Mouse (Mus musculus): Measurements from ENCODE around the gene Zc2hc1c. TPM values are rescaled to one million over a fixed set of nuclear protein-coding genes. Genes with fewer than 3 reads are reported as not detected.

Zc2hc1c gene
- polyA plus RNA-seq, 1 experiment from 2014 or later = 1.2 TPM

DNA sequence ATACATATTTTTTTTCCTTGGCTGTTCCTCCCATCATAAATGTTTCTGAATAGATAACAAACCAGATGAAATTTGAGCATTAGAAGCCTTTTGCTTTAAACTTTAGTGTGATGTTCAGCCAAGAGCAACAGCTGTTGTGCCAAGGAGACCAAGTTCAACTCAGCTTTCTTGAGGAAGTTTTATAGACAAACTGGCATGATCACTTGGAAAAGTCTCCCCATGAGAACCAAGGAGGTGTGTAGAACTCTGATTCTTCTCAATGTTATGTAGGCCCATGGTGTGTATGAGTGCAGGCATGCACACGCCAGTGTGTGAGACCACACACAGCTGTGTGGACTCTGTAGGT is 10.4 kb downstream of the Zc2hc1c start:
- no peak for ATAC-seq (ENCODE audit: low FRiP score, low read depth)
- H3K4me2 ChIP-seq (replicated peaks) = no peak overlapping the region
- H3K4me3 ChIP-seq = no peak overlapping the region
- peaks cover 13% of the 10 kb centered on the region for H3K9me3 ChIP-seq
- no peaks in the 10 kb centered on the region for H3K27me3 ChIP-seq
- no peaks in the 10 kb centered on the region for H3K4me1 ChIP-seq
- no peak overlapping the region for H3K27ac ChIP-seq (replicated peaks)
- H3K9ac ChIP-seq (replicated peaks) = no peak overlapping the region
- WGBS = 94% methylated on average over 1 of the region's 1 CpGs
- peaks cover 51% of the 10 kb centered on the region for H3K36me3 ChIP-seq

DNA sequence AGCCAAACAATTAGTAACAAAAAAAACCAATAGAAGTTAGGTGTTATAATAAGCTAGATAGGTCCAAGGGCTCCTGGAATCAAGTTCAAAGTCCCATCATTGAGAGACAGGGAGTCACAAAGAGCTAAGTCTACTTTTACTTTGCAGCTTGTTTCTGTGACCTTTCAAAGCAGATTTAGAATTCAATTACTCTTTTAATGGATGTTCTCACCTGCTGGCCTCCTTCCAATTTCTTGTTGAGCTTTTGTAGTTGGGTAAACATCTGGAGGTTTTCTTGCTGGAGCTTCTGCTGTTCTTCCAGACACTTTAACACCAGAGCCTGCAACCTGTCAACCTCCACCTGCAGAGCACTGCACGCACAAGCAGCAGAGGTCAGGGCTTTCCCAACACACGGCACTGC is 14.9 kb downstream of the Zc2hc1c start:
- no peak overlapping the region for H3K4me2 ChIP-seq (replicated peaks)
- no peak overlapping the region for H3K27ac ChIP-seq (replicated peaks)
- no peaks in the 10 kb centered on the region for H3K4me1 ChIP-seq
- no peaks in the 10 kb centered on the region for H3K27me3 ChIP-seq
- 81% methylated on average over 2 of the region's 2 CpGs for WGBS
- peaks cover 88% of the 10 kb centered on the region for H3K36me3 ChIP-seq
- H3K9me3 ChIP-seq = no peaks in the 10 kb centered on the region
- no peak for ATAC-seq (ENCODE audit: low FRiP score, low read depth)
- no peak overlapping the region for H3K9ac ChIP-seq (replicated peaks)
- no peak overlapping the region for H3K4me3 ChIP-seq

DNA sequence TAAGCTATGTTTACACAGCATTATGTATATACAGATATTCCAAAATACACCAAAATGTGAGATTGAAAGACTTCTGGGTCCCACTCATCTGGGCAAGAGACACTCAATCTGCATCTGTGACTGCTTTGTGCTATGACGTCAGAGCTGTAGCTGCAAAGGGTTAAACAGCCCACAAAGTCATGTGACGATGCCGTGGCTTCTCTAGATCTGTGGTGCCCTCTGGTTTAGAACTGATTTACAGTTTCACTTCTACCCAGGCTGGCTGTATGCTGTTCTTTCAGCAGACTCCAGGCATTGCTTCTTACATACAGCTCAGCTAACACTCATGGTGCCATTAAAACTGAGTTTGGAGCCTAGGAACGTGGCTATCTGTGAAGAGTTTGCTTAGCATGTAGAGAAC is 16.3 kb downstream of the Zc2hc1c start:
- no peak for ATAC-seq (ENCODE audit: low FRiP score, low read depth)
- H3K4me2 ChIP-seq (replicated peaks) = no peak overlapping the region
- no peak overlapping the region for H3K9ac ChIP-seq (replicated peaks)
- H3K4me3 ChIP-seq = no peak overlapping the region
- no peak overlapping the region for H3K27ac ChIP-seq (replicated peaks)
- H3K4me1 ChIP-seq = no peaks in the 10 kb centered on the region
- H3K9me3 ChIP-seq = no peaks in the 10 kb centered on the region
- H3K27me3 ChIP-seq = no peaks in the 10 kb centered on the region
- peaks cover 95% of the 10 kb centered on the region for H3K36me3 ChIP-seq
- 85% methylated on average over 4 of the region's 4 CpGs for WGBS

DNA sequence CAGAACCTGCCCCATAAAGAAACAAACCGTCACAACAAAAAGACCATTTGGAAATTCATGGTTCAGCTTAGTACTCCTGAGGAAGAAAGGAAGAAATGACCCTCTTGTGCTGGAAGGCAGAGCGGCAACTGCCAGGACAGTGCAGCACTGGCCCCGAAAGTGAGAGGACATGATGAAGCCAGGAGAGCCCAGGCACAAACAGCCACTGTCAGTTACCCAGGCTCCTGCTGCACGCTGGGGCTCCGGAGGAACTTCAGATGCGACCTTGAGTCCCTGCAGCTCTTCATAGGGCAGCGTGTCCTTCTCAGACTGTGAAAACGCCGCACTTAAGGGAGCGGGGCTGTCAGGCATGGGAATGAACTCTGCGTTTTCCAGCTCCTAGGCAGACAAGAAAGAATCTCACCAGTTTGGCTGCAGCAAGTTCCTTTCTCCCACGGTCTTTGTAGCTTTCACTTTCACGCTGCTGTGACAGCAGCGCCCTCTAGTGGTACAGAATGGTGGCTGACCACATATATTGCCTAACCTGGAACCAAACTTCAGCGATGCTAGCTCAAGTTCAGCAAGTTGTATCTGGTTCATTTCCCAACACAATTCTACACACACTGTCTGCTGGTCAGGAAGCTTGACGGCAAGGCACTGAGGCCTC is 17.0 kb downstream of the Zc2hc1c start:
- H3K36me3 ChIP-seq = peaks cover 94% of the 10 kb centered on the region
- ATAC-seq (ENCODE audit: low FRiP score, low read depth) = 0 out of 2 replicates have a peak, but pooled peaks have one; percentile 16
- no peaks in the 10 kb centered on the region for H3K4me1 ChIP-seq
- no peak overlapping the region for H3K4me2 ChIP-seq (replicated peaks)
- no peak overlapping the region for H3K9ac ChIP-seq (replicated peaks)
- H3K27me3 ChIP-seq = no peaks in the 10 kb centered on the region
- H3K27ac ChIP-seq (replicated peaks) = no peak overlapping the region
- 53% methylated on average over 16 of the region's 16 CpGs for WGBS
- H3K4me3 ChIP-seq = no peak overlapping the region
- no peaks in the 10 kb centered on the region for H3K9me3 ChIP-seq

DNA sequence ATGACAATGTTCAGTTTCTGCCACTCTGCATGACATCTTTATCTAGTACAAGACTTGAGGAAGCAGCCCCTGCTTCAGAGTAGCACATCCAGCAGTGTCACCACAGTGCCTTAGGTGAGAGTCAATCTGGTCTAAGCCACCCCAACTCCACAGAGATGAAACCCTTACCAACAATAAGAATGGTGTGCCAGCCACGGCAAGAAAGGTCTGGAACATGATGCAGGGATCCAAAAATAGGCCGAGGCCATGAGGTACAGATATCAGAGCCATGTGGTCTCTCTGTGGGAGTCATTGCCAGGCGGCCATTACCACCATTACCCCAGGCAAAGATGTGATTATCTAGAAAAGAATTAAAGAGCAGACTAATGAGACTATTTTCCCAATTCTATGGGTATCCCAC is 20.3 kb downstream of the Zc2hc1c start:
- H3K9me3 ChIP-seq = no peaks in the 10 kb centered on the region
- H3K4me1 ChIP-seq = no peaks in the 10 kb centered on the region
- H3K27ac ChIP-seq (replicated peaks) = no peak overlapping the region
- 75% methylated on average over 3 of the region's 3 CpGs for WGBS
- no peak overlapping the region for H3K4me3 ChIP-seq
- no peak overlapping the region for H3K4me2 ChIP-seq (replicated peaks)
- peaks cover 94% of the 10 kb centered on the region for H3K36me3 ChIP-seq
- H3K9ac ChIP-seq (replicated peaks) = no peak overlapping the region
- no peaks in the 10 kb centered on the region for H3K27me3 ChIP-seq
- no peak for ATAC-seq (ENCODE audit: low FRiP score, low read depth)

DNA sequence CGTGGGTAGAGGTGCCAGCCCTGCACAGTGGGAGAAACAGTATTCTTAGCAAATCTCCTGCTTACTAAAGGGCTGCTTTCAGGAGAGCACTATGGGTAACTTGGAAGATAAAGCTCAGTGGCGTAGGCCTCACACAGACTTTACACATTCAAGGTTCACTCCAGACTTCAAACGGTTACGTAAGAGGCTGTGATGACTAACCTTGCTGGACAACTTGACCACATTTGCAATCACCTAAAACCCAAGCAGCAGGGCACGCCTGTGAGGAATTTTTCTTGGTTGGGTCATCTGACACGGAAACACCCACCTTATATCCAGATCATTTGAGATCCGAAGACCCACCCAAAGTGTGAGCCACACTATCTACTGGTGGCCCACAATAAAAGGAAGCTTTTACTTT is 41.8 kb downstream of the Zc2hc1c start:
- Histone ChIP-seq H3K27me3 (no peaks in the 10 kb centered on the region), H3K27ac (replicated peaks) (no peak overlapping the region), H3K4me1 (no peaks in the 10 kb centered on the region), H3K9me3 (no peaks in the 10 kb centered on the region), H3K9ac (replicated peaks) (no peak overlapping the region), H3K4me3 (no peak overlapping the region), H3K36me3 (peaks cover 76% of the 10 kb centered on the region), H3K4me2 (replicated peaks) (no peak overlapping the region)
- WGBS = 94% methylated on average over 7 of the region's 7 CpGs
- no peak for ATAC-seq (ENCODE audit: low FRiP score, low read depth)

DNA sequence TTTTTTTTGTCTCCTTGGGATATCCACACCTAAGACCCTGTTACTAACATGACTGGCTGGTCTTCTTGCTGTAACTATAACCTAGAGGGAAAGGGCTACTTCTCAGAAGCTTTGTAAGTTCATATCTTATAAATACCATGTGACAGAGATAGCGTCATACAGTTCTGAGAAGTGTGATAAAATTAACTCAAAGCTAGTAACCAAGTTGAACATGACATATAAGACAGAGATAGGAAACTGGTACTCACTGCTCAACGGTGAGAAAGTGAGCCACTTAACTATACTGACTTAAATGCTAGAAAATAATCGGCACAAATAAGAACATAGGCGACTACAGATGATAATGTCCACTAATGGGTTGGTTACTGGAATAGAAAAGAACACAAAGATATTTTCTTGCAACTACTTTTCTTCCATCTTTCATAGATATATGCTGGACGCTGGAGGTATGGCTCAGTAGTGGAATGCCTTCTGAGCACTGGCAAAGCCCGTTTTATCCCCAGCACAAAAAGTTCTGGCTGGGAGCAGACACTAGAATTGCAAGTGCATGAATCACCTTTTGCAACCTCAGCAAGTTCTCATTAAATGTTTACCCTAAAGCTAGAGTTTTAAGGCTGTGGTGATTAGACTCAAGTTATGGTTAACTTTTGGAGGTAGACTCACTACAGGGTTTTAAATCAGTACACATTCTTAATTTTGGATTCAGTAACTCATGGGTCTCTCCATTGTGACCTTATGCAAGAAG is 49.3 kb downstream of the Zc2hc1c start:
- Histone ChIP-seq H3K36me3 (peaks cover 31% of the 10 kb centered on the region), H3K9ac (replicated peaks) (0 out of 2 replicates have a peak overlapping the region, but pooled peaks have one; percentile 93), H3K9me3 (no peaks in the 10 kb centered on the region), H3K4me3 (peak overlapping the region; percentile 97; the same call in 1 of the 2 replicates), H3K27me3 (no peaks in the 10 kb centered on the region), H3K4me1 (peaks cover 19% of the 10 kb centered on the region), H3K4me2 (replicated peaks) (peak overlapping the region; percentile 80), H3K27ac (replicated peaks) (no peak overlapping the region)
- 88% methylated on average over 6 of the region's 6 CpGs for WGBS
- no peak for ATAC-seq (ENCODE audit: low FRiP score, low read depth)

DNA sequence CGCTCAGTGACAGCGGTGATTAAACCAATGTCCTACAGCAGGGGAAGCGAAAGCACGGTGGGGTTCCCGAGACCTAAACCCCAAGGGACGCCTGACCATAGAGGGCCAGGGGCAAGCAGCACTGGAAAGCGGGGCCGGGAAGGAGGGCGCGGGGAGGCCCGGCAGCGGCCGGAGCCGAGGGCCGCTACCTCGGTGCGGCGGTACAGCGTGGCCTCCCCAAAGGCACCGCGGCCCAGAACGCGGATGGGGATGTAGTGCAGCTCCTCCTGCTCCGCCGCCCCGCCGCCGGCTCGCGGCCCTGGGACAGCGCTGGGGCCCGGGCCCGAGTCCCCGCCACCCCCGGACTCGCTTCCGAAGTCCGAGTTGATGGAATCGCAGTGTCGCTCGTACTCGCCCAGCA is 50.4 kb downstream of the Zc2hc1c start:
- H3K4me2 ChIP-seq (replicated peaks) = peak overlapping the region; percentile 80
- H3K27ac ChIP-seq (replicated peaks) = peak overlapping the region; percentile 85
- peak; percentile 74 for ATAC-seq (ENCODE audit: low FRiP score, low read depth)
- H3K4me3 ChIP-seq = peak overlapping the region; percentile 97
- H3K36me3 ChIP-seq = peaks cover 26% of the 10 kb centered on the region
- no peaks in the 10 kb centered on the region for H3K9me3 ChIP-seq
- H3K27me3 ChIP-seq = no peaks in the 10 kb centered on the region
- peak overlapping the region; percentile 93 for H3K9ac ChIP-seq (replicated peaks)
- WGBS = under 1% methylated on average over 41 of the region's 42 CpGs
- H3K4me1 ChIP-seq = peaks cover 19% of the 10 kb centered on the region

DNA sequence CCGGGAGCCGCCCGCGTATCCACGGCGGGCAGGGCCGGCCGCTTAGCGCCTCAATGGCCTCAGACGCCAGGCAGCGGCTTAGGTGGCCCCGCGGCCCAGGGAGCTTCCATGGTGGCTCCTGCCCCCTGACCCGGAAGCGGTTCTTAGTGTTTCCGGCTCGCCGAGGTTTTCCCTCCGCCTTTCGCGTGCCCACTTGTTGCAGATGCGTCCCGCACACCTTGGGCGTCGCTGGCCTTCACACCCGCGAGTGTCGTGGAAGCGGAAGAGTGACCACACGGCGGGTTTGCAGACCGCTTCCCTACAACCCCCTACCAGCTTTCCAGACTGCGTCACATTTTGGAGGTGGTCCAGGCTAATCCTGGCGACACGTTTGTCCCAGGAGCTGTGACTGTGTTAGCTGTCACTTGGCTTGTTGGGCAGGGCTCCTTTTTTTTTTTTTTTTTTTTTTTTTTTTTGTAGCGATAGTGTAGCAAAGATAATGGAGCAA is 50.9 kb downstream of the Zc2hc1c start, which contains the start of gene Nek9:
Gene Nek9, minus strand, starts transcription at position 120 of the 487 bp plus-strand sequence.
- H3K4me1 ChIP-seq = peaks cover 19% of the 10 kb centered on the region
- no peaks in the 10 kb centered on the region for H3K9me3 ChIP-seq
- under 1% methylated on average over 36 of the region's 36 CpGs for WGBS
- H3K9ac ChIP-seq (replicated peaks) = peak within 1 kb of the TSS; percentile 93
- peak; percentile 87 for ATAC-seq (ENCODE audit: low FRiP score, low read depth)
- H3K4me2 ChIP-seq (replicated peaks) = peak within 1 kb of the TSS; percentile 80
- H3K36me3 ChIP-seq = peaks cover 24% of the 10 kb centered on the region
- peak within 1 kb of the TSS; percentile 85 for H3K27ac ChIP-seq (replicated peaks)
- peak within 1 kb of the TSS; percentile 97 for H3K4me3 ChIP-seq
- no peaks in the 10 kb centered on the region for H3K27me3 ChIP-seq

DNA sequence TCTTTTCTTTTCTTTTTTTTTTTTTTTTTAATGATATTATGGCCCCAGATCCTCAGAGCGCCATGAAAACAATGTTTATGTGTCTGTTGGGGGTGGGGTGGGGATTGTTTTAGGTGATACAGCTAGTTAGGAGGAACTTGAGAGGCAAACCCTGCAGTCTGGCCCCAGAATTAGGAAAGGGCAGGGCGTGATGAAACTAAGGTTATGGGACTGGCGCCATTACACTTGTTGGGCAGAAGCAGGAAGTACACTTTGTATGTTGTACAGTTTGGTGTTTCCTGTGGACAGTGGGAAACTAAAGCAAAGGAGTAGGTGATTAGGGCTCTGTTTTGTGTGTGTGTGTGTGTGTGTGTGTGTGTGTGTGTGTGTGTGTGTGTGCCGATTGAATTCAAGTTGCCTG is 51.6 kb downstream of the Zc2hc1c start:
- no peak overlapping the region for H3K27ac ChIP-seq (replicated peaks)
- H3K9me3 ChIP-seq = no peaks in the 10 kb centered on the region
- no peak for ATAC-seq (ENCODE audit: low FRiP score, low read depth)
- 40% methylated on average over 3 of the region's 4 CpGs for WGBS
- H3K4me3 ChIP-seq = peak overlapping the region; percentile 97; the same call in 1 of the 2 replicates
- no peak overlapping the region for H3K9ac ChIP-seq (replicated peaks)
- no peaks in the 10 kb centered on the region for H3K27me3 ChIP-seq
- H3K4me2 ChIP-seq (replicated peaks) = peak overlapping the region; percentile 80
- H3K36me3 ChIP-seq = peaks cover 23% of the 10 kb centered on the region
- H3K4me1 ChIP-seq = peaks cover 19% of the 10 kb centered on the region

DNA sequence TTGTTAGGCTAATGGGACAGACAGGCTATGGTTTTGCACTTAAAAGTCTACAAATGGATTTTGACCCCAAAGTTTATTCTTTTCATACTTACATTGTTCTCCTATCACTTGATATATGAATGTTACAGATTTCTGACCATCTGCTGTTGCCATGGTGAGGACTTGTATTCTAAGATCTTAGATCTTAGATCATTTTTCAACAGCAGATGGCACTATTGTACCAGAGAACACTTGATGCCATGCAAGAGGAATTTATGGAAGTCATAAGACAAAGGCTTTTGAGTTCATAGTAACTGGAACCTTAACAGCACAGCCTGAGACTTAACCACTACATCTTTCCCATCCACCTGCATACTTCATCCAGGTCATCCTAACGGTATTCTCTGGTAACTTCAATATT is 52.7 kb downstream of the Zc2hc1c start:
- WGBS = 67% methylated on average over 1 of the region's 1 CpGs
- Histone ChIP-seq H3K9me3 (no peaks in the 10 kb centered on the region), H3K9ac (replicated peaks) (no peak overlapping the region), H3K4me2 (replicated peaks) (no peak overlapping the region), H3K27ac (replicated peaks) (0 out of 2 replicates have a peak overlapping the region, but pooled peaks have one; percentile 32), H3K36me3 (peaks cover 18% of the 10 kb centered on the region), H3K4me3 (no peak overlapping the region), H3K4me1 (peaks cover 19% of the 10 kb centered on the region), H3K27me3 (no peaks in the 10 kb centered on the region)
- no peak for ATAC-seq (ENCODE audit: low FRiP score, low read depth)

DNA sequence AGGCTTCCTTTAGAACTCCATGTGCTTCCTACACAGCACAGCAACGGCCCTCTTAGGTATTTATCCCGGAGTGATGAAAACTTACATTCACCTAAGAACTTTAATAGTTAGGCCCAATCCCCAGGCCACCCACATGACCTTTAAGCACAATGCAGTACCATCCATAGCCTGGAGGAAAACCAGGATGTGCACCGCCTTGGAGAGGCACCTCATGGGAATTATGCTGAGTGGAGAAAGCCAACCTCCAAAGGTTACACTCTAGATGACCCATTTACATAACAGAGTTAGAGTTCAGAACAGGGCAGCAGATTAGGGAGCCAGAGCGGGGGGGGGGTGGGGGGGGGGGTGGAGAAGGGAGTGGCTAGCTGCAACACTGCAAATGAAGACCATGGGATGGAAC is 53.9 kb downstream of the Zc2hc1c start:
- H3K4me1 ChIP-seq = peaks cover 19% of the 10 kb centered on the region
- no peaks in the 10 kb centered on the region for H3K9me3 ChIP-seq
- H3K27ac ChIP-seq (replicated peaks) = no peak overlapping the region
- 75% methylated on average over 4 of the region's 4 CpGs for WGBS
- H3K36me3 ChIP-seq = peaks cover 15% of the 10 kb centered on the region
- H3K4me3 ChIP-seq = no peak overlapping the region
- no peaks in the 10 kb centered on the region for H3K27me3 ChIP-seq
- no peak overlapping the region for H3K9ac ChIP-seq (replicated peaks)
- ATAC-seq (ENCODE audit: low FRiP score, low read depth) = no peak
- H3K4me2 ChIP-seq (replicated peaks) = no peak overlapping the region
